Mouse (Mus musculus) testis, postnatal 14 days (tissue): ENCODE data around the gene Anks1b.

ENCODE experiments used
- DNase-seq: peaks from one replicate; pipeline ENCODE4 v3.0.0; 2021; ENCODE audit warnings: low spot score

Gene Anks1b

DNA sequence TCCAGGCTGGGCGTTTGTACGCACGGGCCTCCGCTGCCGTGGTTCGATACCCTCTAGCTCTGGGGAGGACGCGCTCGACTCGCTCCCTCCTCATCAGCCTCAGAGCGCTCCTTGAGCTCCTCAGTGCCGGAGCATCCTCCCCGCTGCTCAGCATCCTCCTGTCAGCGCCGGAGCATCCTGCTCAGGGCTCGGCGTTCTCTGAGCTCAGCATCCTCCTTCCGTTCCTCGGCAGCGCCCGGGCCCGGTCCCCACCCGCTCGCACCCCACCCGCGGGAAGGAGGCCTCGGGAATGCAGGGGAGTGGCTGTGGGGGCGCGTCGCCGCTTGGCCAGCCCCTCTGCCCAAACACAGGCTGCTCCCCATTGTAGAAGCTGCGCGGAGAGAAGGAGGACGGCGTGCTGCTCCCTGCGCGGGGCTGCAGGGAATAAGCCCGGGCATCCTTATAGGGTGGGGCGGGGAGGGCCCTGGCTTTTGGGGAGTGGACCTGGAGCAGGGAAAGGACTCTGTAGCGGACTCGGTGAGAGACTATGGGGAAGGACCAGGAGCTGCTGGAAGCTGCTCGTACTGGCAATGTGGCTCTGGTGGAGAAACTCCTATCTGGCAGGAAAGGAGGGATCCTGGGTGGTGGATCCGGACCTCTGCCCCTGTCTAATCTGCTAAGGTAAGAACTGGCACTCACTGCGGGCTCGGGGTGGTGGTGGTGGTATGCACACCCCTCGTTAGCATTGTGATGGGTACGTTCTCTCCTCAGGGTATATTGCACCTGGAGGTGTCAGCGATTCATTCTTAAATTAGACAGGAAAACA lies at the start of gene Anks1b:
Anks1b (plus strand) TSS at position 364 of the 805 bp plus-strand sequence.
- peak; percentile 39 for DNase-seq

DNA sequence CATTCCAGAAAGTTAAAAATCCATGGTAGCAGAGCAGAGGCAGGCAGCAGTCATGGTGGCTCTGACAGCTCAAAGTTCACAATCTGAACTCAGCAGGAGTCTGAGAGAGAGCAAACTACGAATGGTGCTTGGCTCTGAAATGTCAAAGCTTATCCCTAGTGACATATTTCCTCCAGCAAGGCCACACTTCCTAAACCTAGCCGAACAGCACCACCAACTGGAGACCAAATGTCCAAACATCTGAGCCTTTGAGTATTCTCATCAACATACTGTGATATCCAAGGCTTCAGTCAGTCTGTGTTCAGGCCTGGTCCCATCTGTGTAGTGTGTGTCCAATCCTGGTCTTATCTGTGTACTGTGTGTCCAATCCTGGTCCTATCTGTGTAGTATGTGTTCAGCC lies 49.4 kb upstream of the Anks1b start:
- no peak for DNase-seq

DNA sequence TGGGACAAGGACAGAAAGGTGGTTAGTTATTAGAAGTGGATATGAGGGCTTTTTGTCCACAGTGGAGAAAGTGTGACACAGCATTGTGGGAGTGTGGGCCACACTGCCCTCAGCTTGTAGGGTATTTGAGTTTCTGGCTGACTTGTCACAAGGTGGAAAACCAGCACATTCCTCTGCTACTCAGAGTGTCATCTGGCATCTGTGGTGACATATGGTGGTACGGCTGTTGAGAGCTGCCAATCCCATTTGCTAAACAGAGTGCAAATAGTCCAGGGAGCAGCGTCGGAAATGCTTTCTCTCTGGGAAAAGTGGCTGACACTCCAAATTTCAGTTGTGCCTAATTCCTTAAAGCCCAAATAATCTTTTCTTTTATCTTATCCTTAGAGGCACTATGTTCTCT lies 46.4 kb upstream of the Anks1b start:
- no peak for DNase-seq

DNA sequence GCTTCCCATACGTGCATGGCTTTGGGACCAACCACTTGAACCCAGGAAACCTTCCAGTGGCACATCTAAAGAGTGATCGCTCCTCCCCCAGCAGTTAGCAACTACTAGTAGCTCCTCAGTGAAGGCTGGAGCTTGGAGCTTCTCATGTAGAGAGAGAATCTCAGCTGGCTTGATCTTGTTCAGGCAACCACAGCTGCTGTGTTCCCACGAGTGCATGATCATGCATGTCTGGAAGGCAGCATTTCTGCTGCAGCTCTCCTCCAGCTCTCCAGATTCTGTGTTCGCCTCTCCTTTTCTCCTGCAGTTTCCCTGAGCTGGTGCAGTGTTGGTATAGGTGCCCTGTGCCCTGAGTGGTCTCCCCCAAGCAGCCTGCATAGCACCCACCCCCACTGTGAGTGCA lies 41.0 kb upstream of the Anks1b start:
- no peak for DNase-seq

DNA sequence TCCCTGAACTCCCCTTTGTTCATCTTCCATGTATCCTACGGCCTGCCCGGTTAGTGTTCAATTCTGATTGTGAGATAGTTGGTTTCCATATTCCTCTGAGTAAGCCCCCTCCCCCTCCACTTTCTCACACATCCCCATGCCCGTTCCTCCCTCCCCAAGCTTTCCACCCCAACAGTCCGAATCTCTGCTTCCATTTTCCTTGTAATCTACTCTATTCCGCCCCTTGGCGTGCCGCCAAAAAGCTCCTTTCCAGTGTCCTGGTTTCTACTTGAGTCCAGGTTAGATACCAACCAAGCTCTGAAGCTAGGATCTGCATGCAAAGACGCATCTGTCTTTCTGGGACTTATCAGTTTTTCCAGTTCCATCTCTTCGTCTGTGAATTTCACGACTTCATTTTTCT lies 40.1 kb upstream of the Anks1b start:
- no peak for DNase-seq

DNA sequence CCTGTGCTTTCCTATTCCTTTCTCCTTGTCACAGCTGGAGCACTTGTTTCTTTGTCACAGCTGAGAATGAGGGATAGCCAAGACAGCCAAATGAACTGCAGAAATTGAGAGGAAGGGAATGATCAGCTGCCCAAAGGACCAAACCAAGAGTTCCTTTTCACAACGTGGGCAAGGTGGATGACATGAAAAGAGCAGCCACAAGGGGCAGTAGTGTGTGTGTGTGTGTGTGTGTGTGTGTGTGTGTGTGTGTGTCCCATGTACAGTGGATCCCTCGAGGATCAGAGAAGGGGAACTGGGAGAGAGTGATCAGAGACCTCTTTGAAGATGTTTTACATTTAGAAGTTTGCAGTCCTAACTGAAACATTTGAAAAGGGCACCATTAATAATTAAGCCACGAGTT lies 35.8 kb upstream of the Anks1b start:
- DNase-seq: no peak

DNA sequence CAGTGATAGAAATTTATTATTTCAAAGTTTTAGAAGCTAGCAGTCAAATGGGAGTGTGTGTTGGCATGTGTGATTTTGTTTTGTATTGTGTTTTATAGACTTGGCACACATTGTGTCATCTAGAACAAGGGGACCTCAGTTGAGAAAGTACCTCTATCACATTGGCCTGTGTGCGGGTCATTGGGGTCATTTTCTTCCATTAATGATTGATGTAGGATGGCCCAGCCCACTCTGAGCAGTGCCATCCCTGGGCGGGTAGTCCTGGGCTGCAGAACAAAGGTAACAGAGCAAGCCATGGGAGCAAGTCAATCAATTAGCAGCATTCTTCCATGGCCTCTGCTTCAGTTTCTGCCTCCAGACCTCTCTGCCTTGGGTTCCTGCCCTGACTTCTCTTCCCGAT lies 34.5 kb upstream of the Anks1b start:
- no peak for DNase-seq

DNA sequence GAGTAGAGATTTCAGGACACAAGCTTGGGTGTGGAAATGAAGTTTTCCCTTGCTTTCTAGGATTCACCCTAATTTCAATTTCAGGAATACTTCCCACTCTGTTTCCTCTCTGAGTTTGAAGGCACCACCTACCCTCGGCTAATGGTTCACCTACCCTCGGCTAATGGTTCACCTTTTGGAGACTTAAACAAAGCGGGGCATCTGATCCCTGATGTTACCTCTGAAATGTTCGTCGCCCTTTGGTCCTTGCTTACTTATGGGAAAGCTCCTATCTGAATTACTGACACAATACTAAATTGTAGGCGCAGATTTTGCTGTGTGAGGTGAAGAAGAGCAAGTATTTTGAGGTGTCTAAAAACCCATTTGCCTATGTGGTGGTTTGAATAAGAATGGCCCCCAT lies 22.4 kb upstream of the Anks1b start:
- no peak for DNase-seq

DNA sequence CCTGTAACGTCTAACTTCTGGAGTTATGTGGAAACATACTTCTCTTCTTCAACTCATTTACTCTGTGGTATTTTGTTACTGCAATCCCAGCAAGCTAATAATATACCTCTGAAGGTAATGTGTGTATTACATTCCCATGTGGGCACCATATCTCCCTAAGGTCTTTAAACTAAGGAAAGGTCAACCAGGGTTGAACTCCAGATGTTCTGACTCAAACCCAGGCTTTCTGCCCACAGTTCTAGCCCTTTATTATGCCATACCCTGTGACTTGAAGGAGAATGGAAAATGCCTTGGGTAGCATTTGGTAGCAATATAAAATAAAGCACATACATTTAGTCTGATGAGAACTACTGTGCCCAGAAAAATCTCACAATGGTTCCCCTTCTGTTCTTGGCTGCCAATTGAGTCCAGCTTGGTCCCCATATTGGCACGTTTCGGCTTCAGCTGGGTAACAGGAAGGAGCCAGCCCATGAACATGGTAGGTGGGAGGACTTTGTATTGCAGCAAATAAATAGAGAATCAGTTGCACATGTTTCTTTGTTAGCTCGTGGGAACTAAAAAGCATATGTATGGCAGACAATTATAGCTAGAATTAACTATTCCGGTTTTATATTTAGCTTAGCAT lies 17.9 kb upstream of the Anks1b start:
- DNase-seq: no peak

DNA sequence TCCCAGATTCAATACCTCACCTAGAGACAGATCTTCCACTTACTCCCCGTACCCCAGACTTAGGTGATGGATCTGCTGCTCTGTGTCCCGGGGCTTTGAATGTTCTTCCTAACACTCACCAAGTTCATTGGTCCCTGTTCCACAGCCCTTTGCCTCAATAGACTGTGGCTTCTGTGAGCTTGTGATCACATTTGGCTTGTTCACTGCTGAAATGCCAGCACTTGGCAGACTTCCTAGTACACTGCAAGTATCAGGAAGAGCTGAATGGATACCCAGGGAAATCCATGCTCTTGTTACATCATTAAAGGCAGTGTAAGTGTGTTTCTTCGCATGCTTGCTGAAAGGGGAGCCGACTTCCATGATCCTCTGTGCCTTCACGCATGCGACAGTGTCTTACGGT lies 17.0 kb upstream of the Anks1b start:
- DNase-seq: no peak

DNA sequence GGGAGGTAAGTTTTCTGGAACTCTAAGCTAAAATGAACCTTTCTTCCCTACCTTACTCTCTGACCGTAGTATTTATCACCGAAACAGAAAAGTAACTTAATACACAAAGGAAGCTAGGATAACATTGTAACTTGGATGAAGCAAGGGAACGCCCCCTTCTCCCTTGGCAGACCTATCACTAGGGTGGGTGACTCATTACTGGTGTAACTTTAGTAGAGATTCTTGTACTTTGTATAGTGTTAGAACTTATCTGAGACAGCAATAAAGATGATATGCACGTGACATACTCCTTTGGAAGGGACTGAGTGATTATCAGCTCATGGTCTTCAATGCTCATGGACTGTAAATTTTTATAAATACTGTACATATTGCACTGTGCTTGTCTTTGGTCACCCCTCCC lies 5.1 kb upstream of the Anks1b start:
- peak; percentile 41 for DNase-seq

DNA sequence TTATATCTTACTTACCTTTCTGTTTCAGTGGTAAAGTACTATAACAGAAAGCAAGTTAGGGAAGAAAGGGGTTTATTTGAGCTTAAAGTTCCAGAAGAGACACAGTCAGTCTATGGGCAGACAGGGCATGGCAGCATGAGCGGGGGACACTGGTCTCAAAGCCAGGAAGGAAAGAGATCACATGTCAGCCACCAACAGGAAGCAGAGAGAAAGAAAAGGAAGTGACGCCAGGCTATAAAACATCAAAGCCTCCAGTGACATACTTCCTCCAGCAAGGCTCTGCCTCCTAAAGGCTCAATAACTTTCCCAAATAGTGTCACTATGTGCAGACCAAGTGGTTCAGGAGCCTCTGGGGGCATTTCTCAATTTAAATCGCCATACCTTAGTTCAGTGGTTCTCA lies 4.5 kb upstream of the Anks1b start:
- no peak for DNase-seq

DNA sequence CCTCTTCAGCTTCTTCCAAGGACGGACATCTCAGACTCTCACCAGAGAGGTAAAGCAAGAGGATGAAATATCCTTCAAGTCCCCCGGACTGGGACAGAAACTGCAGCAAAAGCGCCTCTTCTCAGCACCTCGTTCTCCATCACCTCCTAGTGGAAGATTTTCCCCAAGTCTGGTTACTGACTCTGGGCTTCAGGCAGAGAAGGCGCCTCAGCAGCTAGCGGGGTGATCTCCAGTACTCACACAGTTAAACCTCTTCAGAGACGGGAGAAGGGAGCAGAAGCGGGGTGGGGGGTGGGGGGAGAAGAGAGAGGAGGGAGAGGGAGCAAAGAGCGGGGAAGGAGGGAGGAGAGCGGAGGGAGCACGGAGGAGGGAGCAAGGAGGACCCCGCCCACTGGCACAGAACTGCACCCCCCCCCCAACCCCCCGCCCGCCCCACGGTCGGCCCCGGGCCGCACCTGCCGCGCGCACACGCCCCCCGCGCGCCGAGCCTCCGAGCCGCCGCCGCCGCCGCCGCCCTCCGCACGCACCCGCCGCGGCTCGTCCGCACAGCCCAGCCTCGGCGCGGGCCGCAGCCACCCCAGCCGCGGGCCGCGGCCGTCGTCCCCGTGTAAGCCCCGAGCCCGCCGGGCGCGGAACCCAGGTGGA lies 686 bp upstream of the Anks1b start:
- no peak for DNase-seq

DNA sequence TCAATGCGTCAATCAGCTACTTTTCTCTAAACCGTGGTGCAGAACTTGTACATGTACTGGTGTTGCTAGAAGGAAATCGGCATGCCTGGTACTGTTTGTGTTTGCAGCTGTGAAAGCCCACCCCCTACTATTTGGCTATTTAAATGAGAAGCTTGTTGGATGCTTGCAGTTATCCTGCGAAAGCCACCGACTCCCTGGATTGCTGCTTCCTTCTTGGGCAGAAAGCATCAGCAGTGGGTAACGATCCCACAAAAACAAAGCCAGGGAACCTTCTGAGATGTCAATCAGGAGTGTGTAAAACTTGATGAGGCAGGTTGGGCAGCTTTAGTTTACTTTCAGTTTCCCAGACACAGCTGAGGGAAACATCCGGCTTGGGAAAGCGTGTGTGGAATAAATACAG lies 727 bp downstream of the Anks1b start:
- no peak for DNase-seq

DNA sequence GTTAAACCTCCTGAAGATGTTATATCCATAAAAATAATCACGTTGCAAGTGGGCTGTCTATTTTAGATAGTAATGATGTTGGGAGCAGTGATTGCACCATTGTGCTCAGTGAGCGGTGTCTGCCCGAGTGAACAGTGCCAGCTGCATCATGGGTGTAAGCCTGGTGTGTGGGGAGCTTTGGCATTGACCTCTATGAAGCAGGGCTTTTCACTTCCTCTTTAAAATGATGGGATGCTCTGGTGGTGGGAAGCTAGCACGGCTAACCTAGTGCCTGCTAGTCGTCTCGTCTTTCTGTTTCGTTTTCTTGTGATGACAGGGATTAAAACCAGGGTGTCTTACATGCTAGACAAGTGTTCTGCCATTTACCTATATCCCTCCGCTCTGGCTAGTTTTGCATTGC lies 10.3 kb downstream of the Anks1b start:
- DNase-seq: no peak

DNA sequence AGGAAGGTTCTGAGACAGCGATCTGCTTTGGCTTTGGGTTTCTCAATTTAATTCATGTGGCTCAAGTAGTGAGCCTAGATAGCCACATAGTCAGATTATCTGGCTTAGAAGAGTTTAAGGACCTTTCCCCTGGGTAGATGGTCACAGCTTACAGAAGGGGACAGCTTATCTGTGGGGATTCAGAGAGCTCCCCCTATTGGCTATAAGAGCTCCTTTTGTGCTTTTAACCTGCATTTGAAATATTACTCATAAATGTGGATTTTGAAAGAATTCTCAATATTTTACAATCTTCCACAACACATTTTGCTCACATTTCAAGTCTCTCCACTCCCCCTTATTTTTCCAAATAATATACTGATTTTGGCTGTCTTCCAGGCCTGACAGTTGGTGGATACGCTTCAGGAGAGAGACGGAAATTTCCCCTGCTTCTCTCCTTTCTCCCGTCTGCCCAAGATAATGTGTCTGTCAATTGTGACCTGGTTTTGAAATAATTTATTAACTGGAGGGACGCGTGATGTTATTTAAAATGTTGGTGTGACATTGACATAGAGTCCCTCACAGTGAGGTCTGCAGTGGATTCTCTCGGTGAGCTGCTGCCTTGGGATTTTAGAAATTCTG lies 29.5 kb downstream of the Anks1b start:
- no peak for DNase-seq

DNA sequence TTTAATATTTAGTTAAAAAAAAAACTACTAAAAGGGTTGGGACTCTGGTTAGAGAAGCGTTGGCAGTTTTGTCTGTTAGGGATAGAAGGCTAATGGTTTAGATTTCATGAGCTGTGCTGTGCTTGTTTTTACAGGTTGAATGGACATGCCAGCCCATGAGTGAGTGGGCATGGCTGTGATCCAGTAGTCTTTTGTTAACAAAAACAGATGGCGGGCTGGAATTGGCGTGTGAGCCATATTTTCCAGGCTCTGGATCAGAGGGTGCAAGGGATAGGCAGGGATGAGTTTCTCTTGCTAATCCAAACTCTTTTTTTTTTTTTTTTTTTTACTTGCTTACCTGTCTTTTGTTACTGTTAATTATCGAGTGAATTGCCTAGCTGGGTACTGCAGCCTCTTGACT lies 38.6 kb downstream of the Anks1b start:
- DNase-seq: no peak

DNA sequence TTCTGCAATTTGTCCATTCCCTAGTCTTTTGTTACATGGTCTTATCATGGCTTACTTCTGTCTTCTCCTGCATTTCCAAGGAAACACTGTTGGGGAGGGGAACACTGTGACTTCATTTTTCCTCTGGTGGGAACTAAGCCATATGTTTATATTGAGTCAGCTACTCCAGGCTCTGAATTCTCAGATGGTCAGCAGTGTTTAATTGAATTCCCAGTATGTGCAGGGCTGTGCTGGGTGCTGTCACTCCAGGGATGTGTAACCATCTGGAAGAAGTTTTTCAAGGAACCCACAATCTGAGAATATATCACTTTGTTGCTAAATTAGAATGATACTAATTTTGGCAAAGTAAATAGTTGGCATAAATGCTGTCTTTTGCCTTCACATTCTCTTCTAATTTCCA lies 39.9 kb downstream of the Anks1b start:
- DNase-seq: no peak

DNA sequence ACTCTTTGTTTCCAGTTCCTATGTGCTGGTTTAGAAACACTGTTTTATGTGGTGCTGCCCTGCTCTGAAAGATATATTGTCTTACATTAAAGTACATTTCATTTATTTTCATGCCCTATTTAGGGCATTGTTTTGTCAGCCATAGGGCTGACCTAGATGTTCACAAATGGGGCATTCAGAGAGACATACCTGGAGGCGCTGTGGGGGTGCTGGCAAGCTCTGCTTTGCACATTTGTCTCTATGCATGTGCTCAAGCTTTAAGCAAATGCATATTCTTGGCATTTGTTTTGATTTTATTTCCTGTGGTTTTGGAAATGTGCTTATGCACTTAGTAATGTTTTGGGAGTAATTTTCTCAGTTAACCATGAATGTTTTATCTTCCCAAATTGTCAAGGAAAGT lies 43.8 kb downstream of the Anks1b start:
- DNase-seq: no peak

DNA sequence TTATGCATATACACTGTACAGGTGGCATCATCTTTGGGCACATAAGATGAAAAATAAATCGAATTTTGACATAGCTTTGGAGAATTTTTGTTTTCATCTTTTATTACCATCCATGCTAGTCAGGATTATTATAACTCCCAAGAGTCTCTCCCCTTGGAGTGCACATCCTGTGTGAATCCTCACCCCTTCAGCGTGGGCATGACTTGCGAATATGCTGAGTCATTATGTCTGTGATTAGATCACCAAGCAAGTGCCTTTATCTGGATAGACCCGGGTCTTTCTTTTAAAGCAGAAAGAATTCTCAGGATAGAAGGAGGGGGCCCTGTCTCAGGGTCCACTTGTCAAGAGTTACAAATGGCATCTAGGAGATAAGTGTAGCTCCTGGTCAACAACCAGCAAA lies 48.7 kb downstream of the Anks1b start:
- no peak for DNase-seq

DNA sequence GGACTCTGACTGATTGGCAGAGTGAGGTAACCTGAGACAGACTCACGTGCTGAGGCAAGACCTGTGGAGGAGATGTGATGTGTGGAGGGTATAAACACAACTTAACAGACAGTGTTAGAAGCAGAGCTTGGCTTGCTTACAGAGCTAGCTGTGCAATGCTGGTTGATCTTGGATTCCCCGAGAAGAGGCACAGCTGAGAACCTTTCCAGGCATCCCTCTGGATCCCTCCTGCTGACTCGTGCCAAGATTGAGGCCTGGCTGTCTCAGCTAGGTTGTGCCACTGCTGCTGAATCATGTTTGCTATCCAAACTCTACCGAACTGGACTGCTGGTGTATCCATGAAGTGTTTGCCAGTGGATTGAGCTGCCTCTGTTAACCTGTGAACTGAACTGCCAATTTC lies 68.9 kb downstream of the Anks1b start:
- DNase-seq: no peak

DNA sequence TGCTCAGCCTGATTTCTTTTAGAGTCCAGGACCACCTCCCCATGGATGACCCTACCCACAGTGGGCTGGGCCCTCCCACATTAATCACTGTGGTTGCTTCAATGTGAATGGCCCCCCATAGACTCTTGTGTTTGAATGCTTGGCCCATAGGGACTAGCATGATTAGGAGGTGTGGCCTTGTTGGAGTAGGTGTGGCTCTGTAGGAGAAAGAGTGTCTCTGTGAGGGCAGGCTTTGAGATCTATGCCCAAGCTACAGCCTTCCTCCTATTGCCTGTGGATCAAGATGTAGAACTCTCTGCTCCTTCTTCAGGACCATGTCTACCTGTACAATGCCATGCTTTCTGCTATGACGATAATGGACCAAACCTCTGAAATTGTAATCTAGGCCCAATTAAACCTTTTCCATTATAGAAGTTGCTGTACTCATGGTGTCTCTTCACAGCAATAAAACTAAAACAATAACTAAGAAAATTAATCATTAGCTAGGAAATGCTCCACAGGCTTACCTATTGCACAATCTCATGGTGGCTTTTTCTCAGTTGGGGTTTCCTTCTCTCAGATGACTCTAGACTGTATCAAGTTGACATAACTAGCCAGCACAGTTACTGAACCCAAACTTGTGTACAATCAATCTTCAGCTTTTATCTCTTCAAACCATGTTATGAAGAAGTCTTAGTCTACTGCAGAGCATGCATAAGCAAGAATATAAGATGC lies 73.5 kb downstream of the Anks1b start:
- DNase-seq: no peak
